Mouse (Mus musculus): ENCODE results near the gene Rpl36a.

DNA sequence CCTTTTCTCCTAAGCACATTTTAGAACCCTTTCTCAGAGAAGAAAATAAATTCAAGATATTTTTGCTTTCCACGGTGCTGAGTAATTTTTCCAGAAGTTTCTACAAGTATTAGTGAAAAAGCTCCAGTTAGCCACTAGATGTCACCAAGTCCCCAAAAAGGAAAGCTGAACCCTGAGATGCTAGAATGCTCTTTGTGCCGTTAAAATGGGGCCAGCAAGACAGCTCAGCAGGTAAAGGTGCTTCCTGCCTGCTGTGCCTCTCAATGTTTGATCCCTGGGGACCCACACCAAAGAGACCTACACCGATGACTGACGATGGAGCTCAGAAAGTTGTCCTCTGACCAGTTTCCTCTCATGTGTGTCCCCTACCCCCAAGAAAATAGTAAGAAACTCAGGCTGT is 24.0 kb downstream of the Rpl36a start:
- no peak for TF ChIP-seq CTCF (IDR thresholded peaks at IDR 0.05; ENCODE audit: insufficient read depth, low read depth, low read length)
- no peak for TF ChIP-seq POLR2A (IDR thresholded peaks at IDR 0.05; ENCODE audit: insufficient read depth, low read depth, low read length)

Data from olfactory bulb, adult 2 months (tissue).